Mouse (Mus musculus): ENCODE measurements around the gene Hist1h2bj. TPM values are rescaled to one million over a fixed set of nuclear protein-coding genes. Genes with fewer than 3 reads are reported as not detected.
"Not testable (repeated sequence)": the region's sequence is repeated elsewhere in the genome, so short reads cannot be mapped to it uniquely, and the experiment has no call there.

Gene Hist1h2bj
- polyA plus RNA-seq, 1 experiment from 2014 or later, result 14.3 TPM

GRCm38 (mm10) chr13:22034443-22035266 lies 8.4 kb upstream of the Hist1h2bj start:
- no peak for ATAC-seq (ENCODE audit: insufficient number of reproducible peaks, insufficient read depth, low FRiP score, low TSS enrichment, low read depth)
- Histone ChIP-seq H3K4me3 (peak overlapping the region; percentile 46), H3K9me3 (no peaks in the 10 kb centered on the region), H3K27ac (peak overlapping the region; percentile 88), H3K36me3 (no peaks in the 10 kb centered on the region), H3K4me2 (peak overlapping the region; percentile 60), H3K9ac (peak overlapping the region; percentile 69), H3K4me1 (peaks cover 19% of the 10 kb centered on the region), H3K27me3 (no peaks in the 10 kb centered on the region)
- 1% methylated on average over 14 of the region's 14 CpGs for WGBS

GRCm38 (mm10) chr13:22035267-22036148 lies 7.5 kb upstream of the Hist1h2bj start, which contains the start of the genes Hist1h2ah and Hist1h2bk:
Hist1h2ah (minus strand) TSS chr13:22035568.
Hist1h2bk (plus strand) TSS chr13:22035870.
- not testable (repeated sequence) for H3K27me3 ChIP-seq, H3K36me3 ChIP-seq, H3K9me3 ChIP-seq
- H3K4me2 ChIP-seq, result peak within 1 kb of the TSS; percentile 60
- peak within 1 kb of the TSS; percentile 46 for H3K4me3 ChIP-seq
- H3K9ac ChIP-seq, result peak within 1 kb of the TSS; percentile 69
- ATAC-seq (ENCODE audit: insufficient number of reproducible peaks, insufficient read depth, low FRiP score, low TSS enrichment, low read depth), result peak; percentile 97
- H3K27ac ChIP-seq, result peak within 1 kb of the TSS; percentile 88
- whole genome bisulfite sequencing, result 0% methylated on average over 27 of the region's 69 CpGs
- peaks cover 28% of the 10 kb centered on the region for H3K4me1 ChIP-seq

GRCm38 (mm10) chr13:22036149-22036956 lies 6.7 kb upstream of the Hist1h2bj start:
- peak overlapping the region; percentile 64 for H3K9ac ChIP-seq
- H3K4me1 ChIP-seq, result peaks cover 30% of the 10 kb centered on the region
- WGBS, result 2% methylated on average over 22 of the region's 23 CpGs
- H3K27ac ChIP-seq, result peak overlapping the region; percentile 84
- H3K27me3 ChIP-seq, result no peaks in the 10 kb centered on the region
- no peak for ATAC-seq (ENCODE audit: insufficient number of reproducible peaks, insufficient read depth, low FRiP score, low TSS enrichment, low read depth)
- H3K4me3 ChIP-seq, result peak overlapping the region; percentile 46
- H3K4me2 ChIP-seq, result peak overlapping the region; percentile 60
- no peaks in the 10 kb centered on the region for H3K36me3 ChIP-seq
- H3K9me3 ChIP-seq, result no peaks in the 10 kb centered on the region

GRCm38 (mm10) chr13:22036986-22037385 lies 6.0 kb upstream of the Hist1h2bj start:
- ATAC-seq (ENCODE audit: insufficient number of reproducible peaks, insufficient read depth, low FRiP score, low TSS enrichment, low read depth), result no peak
- Histone ChIP-seq H3K4me2 (peak overlapping the region; percentile 60), H3K27ac (peak overlapping the region; percentile 84), H3K4me1 (peaks cover 31% of the 10 kb centered on the region), H3K9me3 (no peaks in the 10 kb centered on the region), H3K4me3 (peak overlapping the region; percentile 46), H3K9ac (peak overlapping the region; percentile 64), H3K27me3 (no peaks in the 10 kb centered on the region), H3K36me3 (no peaks in the 10 kb centered on the region)
- WGBS, result 52% methylated on average over 3 of the region's 3 CpGs

GRCm38 (mm10) chr13:22037415-22037814 lies 5.6 kb upstream of the Hist1h2bj start:
- Histone ChIP-seq H3K27me3 (no peaks in the 10 kb centered on the region), H3K4me3 (no peak overlapping the region), H3K9ac (no peak overlapping the region), H3K4me1 (peaks cover 35% of the 10 kb centered on the region), H3K9me3 (no peaks in the 10 kb centered on the region), H3K4me2 (no peak overlapping the region), H3K36me3 (no peaks in the 10 kb centered on the region), H3K27ac (peak overlapping the region; percentile 84)
- 47% methylated on average over 2 of the region's 2 CpGs for WGBS
- ATAC-seq (ENCODE audit: insufficient number of reproducible peaks, insufficient read depth, low FRiP score, low TSS enrichment, low read depth), result no peak

GRCm38 (mm10) chr13:22039364-22039763 lies 3.6 kb upstream of the Hist1h2bj start:
- H3K36me3 ChIP-seq, result no peaks in the 10 kb centered on the region
- H3K4me1 ChIP-seq, result peaks cover 28% of the 10 kb centered on the region
- H3K4me2 ChIP-seq, result peak overlapping the region; percentile 81
- ATAC-seq (ENCODE audit: insufficient number of reproducible peaks, insufficient read depth, low FRiP score, low TSS enrichment, low read depth), result no peak
- no peaks in the 10 kb centered on the region for H3K27me3 ChIP-seq
- no peaks in the 10 kb centered on the region for H3K9me3 ChIP-seq
- H3K9ac ChIP-seq, result no peak overlapping the region
- peak overlapping the region; percentile 57 for H3K27ac ChIP-seq
- no peak overlapping the region for H3K4me3 ChIP-seq
- WGBS, result 62% methylated on average over 5 of the region's 5 CpGs

- Histone ChIP-seq H3K4me2 (peak overlapping the region; percentile 81), H3K27ac (peak overlapping the region; percentile 96), H3K9ac (peak overlapping the region; percentile 80), H3K36me3 (no peaks in the 10 kb centered on the region), H3K27me3 (no peaks in the 10 kb centered on the region), H3K4me1 (peaks cover 22% of the 10 kb centered on the region), H3K4me3 (peak overlapping the region; percentile 50), H3K9me3 (no peaks in the 10 kb centered on the region)
- no peak for ATAC-seq (ENCODE audit: insufficient number of reproducible peaks, insufficient read depth, low FRiP score, low TSS enrichment, low read depth)
- 9% methylated on average over 2 of the region's 2 CpGs for WGBS
Observed at GRCm38 (mm10) chr13:22039951-22040463, 3.0 kb upstream of the Hist1h2bj start.

- Histone ChIP-seq H3K9me3 (no peaks in the 10 kb centered on the region), H3K27me3 (no peaks in the 10 kb centered on the region), H3K4me1 (peaks cover 22% of the 10 kb centered on the region), H3K36me3 (no peaks in the 10 kb centered on the region), H3K4me3 (peak overlapping the region; percentile 50), H3K4me2 (peak overlapping the region; percentile 81), H3K27ac (peak overlapping the region; percentile 96), H3K9ac (peak overlapping the region; percentile 80)
- WGBS, result under 1% methylated on average over 24 of the region's 24 CpGs
- peak; percentile 29; the same call in 1 of the 2 replicates for ATAC-seq (ENCODE audit: insufficient number of reproducible peaks, insufficient read depth, low FRiP score, low TSS enrichment, low read depth)
Observed at GRCm38 (mm10) chr13:22040464-22041141, 2.4 kb upstream of the Hist1h2bj start.

- ATAC-seq (ENCODE audit: insufficient number of reproducible peaks, insufficient read depth, low FRiP score, low TSS enrichment, low read depth), result peak; percentile 61
- WGBS, result 0% methylated on average over 27 of the region's 27 CpGs
- H3K4me3 ChIP-seq, result peak within 1 kb of the TSS; percentile 50
Observed at GRCm38 (mm10) chr13:22041142-22041536, 1.9 kb upstream of the Hist1h2bj start, which contains the start of gene Hist1h4i. Hist1h4i (minus strand) TSS chr13:22041362.

More at GRCm38 (mm10) chr13:22041142-22041536, 1.9 kb upstream of the Hist1h2bj start, which contains the start of gene Hist1h4i:
- H3K9ac ChIP-seq, result peak within 1 kb of the TSS; percentile 80
- H3K36me3 ChIP-seq, H3K27me3 ChIP-seq, H3K9me3 ChIP-seq: not testable (repeated sequence)
- H3K4me1 ChIP-seq, result peaks cover 22% of the 10 kb centered on the region
- H3K4me2 ChIP-seq, result peak within 1 kb of the TSS; percentile 81
- H3K27ac ChIP-seq, result peak within 1 kb of the TSS; percentile 96

All from embryonic facial prominence, embryonic 13.5 days (tissue).